Mouse (Mus musculus) forebrain, embryonic 11.5 days (tissue): Measurements from ENCODE around the gene Ccdc62. TPM values are rescaled to one million over a fixed set of nuclear protein-coding genes. Genes with fewer than 3 reads are reported as not detected.

Experiments
- ATAC-seq: fragments of 200-750 bp; cut with Nextera tagmentation; replicated peaks from 2 replicates; pipeline ENCODE4 v1.8.0; 2017; ENCODE audit warnings: moderate TSS enrichment; ENCODE audit not compliant: low FRiP score
- DNase-seq: peaks from one replicate; pipeline ENCODE4 v3.0.0-alpha.2; 2017; ENCODE audit warnings: low spot score
- H3K27ac ChIP-seq: fragments of 300-500 bp; sonication (generic); 2 replicates; pipeline ENCODE4 v1.5.1; 2014; ENCODE audit warnings: low read depth, low read length
- H3K27me3 ChIP-seq: fragments of 300-500 bp; sonication (generic); 2 replicates; pipeline ENCODE4 v1.6.1; 2014; ENCODE audit warnings: mild to moderate bottlenecking, low read length, mixed read lengths; ENCODE audit not compliant: control insufficient read depth, insufficient read depth
- H3K36me3 ChIP-seq: fragments of 300-500 bp; sonication (generic); 2 replicates; pipeline ENCODE4 v1.6.1; 2014; ENCODE audit warnings: mild to moderate bottlenecking, low read length, moderate library complexity, mixed read lengths; ENCODE audit not compliant: control insufficient read depth, insufficient read depth
- H3K4me1 ChIP-seq: fragments of 300-500 bp; sonication (generic); replicated peaks from 2 replicates; pipeline ENCODE4 v1.6.1; 2014; ENCODE audit warnings: low read length, mixed read lengths; ENCODE audit not compliant: control insufficient read depth, insufficient read depth
- H3K4me2 ChIP-seq: fragments of 300-500 bp; sonication (generic); 2 replicates; pipeline ENCODE4 v1.6.1; 2014; ENCODE audit warnings: low read depth, mild to moderate bottlenecking, low read length, moderate library complexity, mixed read lengths; ENCODE audit not compliant: severe bottlenecking
- H3K4me3 ChIP-seq: fragments of 300-500 bp; sonication (generic); 2 replicates; pipeline ENCODE4 v1.5.1; 2014; ENCODE audit warnings: low read depth, low read length
- H3K9ac ChIP-seq: fragments of 300-500 bp; sonication (generic); 2 replicates; pipeline ENCODE4 v1.6.1; 2014; ENCODE audit warnings: low read length
- H3K9me3 ChIP-seq: fragments of 300-500 bp; sonication (generic); 2 replicates; pipeline ENCODE4 v1.6.1; 2016; ENCODE audit warnings: low read length, mixed read lengths; ENCODE audit not compliant: control insufficient read depth
- WGBS: fragments of 180-500 bp; shearing (Covaris S2); extraction: QIAGEN DNeasy Blood & Tissue Kit; methylation state at CpG from one replicate; pipeline ENCODE4 v1.1.7; 2014; 5-methylcytosine and 5-hydroxymethylcytosine counted together
- polyA plus RNA-seq: library from polyadenylated mRNA; unstranded; fragments of >200 nt; fragmentation: Nextera tagmentation; extraction: Ambion mirVana; gene quantifications from 2 replicates; pipeline ENCODE4 v1.2.1, GENCODE M21; 2014

Ccdc62 gene
- polyA plus RNA-seq, 1 experiment from 2014 or later: 3.9 TPM

DNA sequence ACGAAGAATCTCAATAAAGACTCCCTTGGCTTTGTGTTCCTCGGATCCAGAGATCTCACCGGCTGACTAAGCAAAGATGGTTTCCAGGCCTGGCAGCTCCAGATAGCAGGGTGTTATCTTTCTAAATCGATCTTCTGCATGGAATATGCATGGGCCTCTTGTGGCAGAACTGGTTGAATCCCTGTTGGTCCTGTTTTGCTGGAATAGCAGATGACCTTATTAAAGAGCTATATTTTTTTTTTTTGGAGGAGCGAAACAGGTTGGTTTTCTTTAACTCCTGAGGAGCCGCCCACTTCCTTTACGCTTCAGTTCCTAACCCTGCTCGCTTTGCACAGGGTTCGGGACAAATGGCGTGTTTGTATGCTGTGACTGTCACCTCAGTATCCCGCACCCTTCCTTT, 34.1 kb upstream of the Ccdc62 start:
- Histone ChIP-seq H3K4me2 (no peak overlapping the region), H3K4me3 (no peak overlapping the region), H3K27me3 (no peaks in the 10 kb centered on the region), H3K27ac (no peak overlapping the region), H3K9ac (no peak overlapping the region), H3K4me1 (no peaks in the 10 kb centered on the region), H3K9me3 (no peaks in the 10 kb centered on the region), H3K36me3 (no peaks in the 10 kb centered on the region)
- DNase-seq: no peak
- no peak for ATAC-seq
- 90% methylated on average over 11 of the region's 11 CpGs for WGBS

GRCm38 (mm10) chr5:123897352-123897751, 33.1 kb upstream of the Ccdc62 start:
- H3K4me3 ChIP-seq: no peak overlapping the region

GRCm38 (mm10) chr5:123904059-123904672, 26.3 kb upstream of the Ccdc62 start:
- Histone ChIP-seq H3K27me3 (no peaks in the 10 kb centered on the region), H3K36me3 (no peaks in the 10 kb centered on the region), H3K27ac (no peak overlapping the region), H3K4me1 (peaks cover 11% of the 10 kb centered on the region; the same call in 1 of the 2 replicates), H3K4me2 (no peak overlapping the region), H3K4me3 (no peak overlapping the region), H3K9me3 (no peaks in the 10 kb centered on the region), H3K9ac (no peak overlapping the region)
- DNase-seq: no peak
- no peak for ATAC-seq
- WGBS: 75% methylated on average over 11 of the region's 11 CpGs

More at GRCm38 (mm10) chr5:123897352-123897751, 33.1 kb upstream of the Ccdc62 start:
- ATAC-seq: no peak
- Histone ChIP-seq H3K27me3 (no peaks in the 10 kb centered on the region), H3K36me3 (no peaks in the 10 kb centered on the region), H3K9ac (no peak overlapping the region), H3K27ac (no peak overlapping the region), H3K4me1 (no peaks in the 10 kb centered on the region), H3K9me3 (no peaks in the 10 kb centered on the region), H3K4me2 (no peak overlapping the region)
- WGBS: 88% methylated on average over 13 of the region's 13 CpGs
- no peak for DNase-seq

GRCm38 (mm10) chr5:123906146-123906975, 24.1 kb upstream of the Ccdc62 start:
- peaks cover 11% of the 10 kb centered on the region; the same call in 1 of the 2 replicates for H3K4me1 ChIP-seq
- ATAC-seq (no peak), DNase-seq (no peak)
- 74% methylated on average over 17 of the region's 17 CpGs for WGBS
- H3K9ac ChIP-seq: no peak overlapping the region
- peaks cover 3% of the 10 kb centered on the region; the same call in 1 of the 2 replicates for H3K36me3 ChIP-seq
- H3K4me3 ChIP-seq: no peak overlapping the region; the same call in 1 of the 2 replicates
- H3K9me3 ChIP-seq: no peaks in the 10 kb centered on the region
- H3K27ac ChIP-seq: no peak overlapping the region
- no peak overlapping the region; the same call in 1 of the 2 replicates for H3K4me2 ChIP-seq
- H3K27me3 ChIP-seq: no peaks in the 10 kb centered on the region

DNA sequence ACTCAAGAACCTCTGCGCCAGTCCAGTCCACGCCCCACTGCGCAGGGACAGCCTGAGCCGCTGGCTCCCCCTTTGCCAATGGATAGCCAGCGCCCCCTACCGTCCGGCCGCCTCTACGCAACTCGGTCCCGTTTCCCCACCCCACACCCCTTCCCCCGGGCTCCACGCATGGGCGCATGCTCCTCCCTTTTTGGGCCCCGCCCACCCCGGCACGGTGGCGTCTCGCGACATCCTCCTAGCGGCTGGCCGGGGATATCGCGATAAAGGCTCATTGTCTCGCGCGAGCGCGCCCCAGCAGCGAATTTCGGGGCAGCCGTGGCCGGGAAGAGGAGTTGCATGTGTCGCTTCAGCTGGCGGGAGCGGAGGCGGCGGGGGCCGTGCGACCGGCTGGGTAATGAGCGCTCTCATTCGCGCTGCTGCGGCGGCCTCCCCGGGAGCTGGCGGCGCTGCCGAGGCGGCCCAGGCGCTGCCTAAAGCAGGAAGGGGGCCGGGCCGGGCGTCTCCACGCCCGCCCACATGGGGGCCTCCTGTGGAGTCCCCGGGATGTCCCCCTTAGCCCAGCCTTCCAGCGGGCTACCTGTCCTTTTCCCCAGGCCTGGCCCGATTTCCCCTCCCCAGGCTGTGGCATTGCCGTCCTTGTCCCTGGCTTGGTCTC, 23.4 kb upstream of the Ccdc62 start, which contains the start of gene Denr:
Gene Denr (plus strand): TSS at position 200 of the 655 bp plus-strand sequence.
- under 1% methylated on average over 46 of the region's 61 CpGs for WGBS
- H3K36me3 ChIP-seq: peaks cover 3% of the 10 kb centered on the region; the same call in 1 of the 2 replicates
- ATAC-seq (peak; percentile 97), DNase-seq (peak; percentile 100)
- peak within 1 kb of the TSS; percentile 70 for H3K27ac ChIP-seq
- H3K4me2 ChIP-seq: peak within 1 kb of the TSS; percentile 88
- H3K27me3 ChIP-seq: no peaks in the 10 kb centered on the region
- H3K4me1 ChIP-seq: peaks cover 11% of the 10 kb centered on the region; the same call in 1 of the 2 replicates
- peak within 1 kb of the TSS; percentile 97 for H3K4me3 ChIP-seq
- peak within 1 kb of the TSS; percentile 97 for H3K9ac ChIP-seq
- no peaks in the 10 kb centered on the region for H3K9me3 ChIP-seq

DNA sequence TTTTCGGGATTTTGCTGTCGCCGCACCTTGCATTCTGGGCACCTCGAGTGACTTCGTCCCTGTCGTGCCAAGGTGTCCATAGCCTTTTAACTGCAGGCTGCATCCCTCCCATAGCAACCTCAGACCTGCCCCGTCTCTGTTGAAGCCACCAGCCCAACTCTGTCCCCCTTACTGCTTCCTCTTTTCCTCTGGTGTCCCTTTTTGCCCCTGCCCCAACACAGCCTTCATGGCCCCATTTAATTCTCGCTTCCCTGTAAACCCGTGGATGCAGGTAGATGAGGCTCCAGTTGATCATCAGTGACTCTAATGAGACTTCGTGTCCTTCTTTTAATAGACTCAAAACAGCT, 22.9 kb upstream of the Ccdc62 start:
- H3K9ac ChIP-seq: peak overlapping the region; percentile 97
- peaks cover 11% of the 10 kb centered on the region; the same call in 1 of the 2 replicates for H3K4me1 ChIP-seq
- H3K27ac ChIP-seq: no peak overlapping the region; the same call in 1 of the 2 replicates
- H3K9me3 ChIP-seq: no peaks in the 10 kb centered on the region
- H3K36me3 ChIP-seq: peaks cover 3% of the 10 kb centered on the region; the same call in 1 of the 2 replicates
- peak overlapping the region; percentile 97 for H3K4me3 ChIP-seq
- peak overlapping the region; percentile 88 for H3K4me2 ChIP-seq
- ATAC-seq (no peak), DNase-seq (no peak)
- 6% methylated on average over 10 of the region's 10 CpGs for WGBS
- no peaks in the 10 kb centered on the region for H3K27me3 ChIP-seq

DNA sequence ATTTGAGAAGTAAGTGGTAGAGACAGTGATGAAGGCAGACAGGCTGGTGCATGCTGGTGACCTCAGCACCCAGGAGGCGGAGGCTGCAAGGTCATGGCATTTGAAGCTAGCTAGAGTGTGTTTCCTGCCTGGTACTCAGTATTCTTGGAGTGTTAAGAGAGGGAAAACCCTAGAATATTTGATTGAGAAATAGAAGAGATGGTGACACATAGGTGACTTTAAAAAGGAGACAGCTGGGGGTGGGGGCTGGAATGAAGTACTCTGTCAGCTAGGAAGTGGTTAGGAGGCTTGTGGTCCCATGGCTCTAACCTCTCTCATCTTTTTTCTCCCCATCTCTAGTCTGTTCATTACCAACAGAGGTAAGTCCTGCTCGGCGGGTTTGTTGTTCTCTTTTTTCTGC, 15.6 kb upstream of the Ccdc62 start:
- H3K27ac ChIP-seq: no peak overlapping the region
- no peaks in the 10 kb centered on the region for H3K27me3 ChIP-seq
- DNase-seq: no peak
- H3K4me3 ChIP-seq: no peak overlapping the region
- no peaks in the 10 kb centered on the region for H3K9me3 ChIP-seq
- no peaks in the 10 kb centered on the region for H3K4me1 ChIP-seq
- WGBS: 94% methylated on average over 3 of the region's 3 CpGs
- H3K36me3 ChIP-seq: peaks cover 9% of the 10 kb centered on the region; the same call in 1 of the 2 replicates
- no peak overlapping the region for H3K4me2 ChIP-seq
- no peak for ATAC-seq
- no peak overlapping the region for H3K9ac ChIP-seq

GRCm38 (mm10) chr5:123922112-123922511, 8.4 kb upstream of the Ccdc62 start:
- no peak for DNase-seq
- H3K4me3 ChIP-seq: no peak overlapping the region
- no peaks in the 10 kb centered on the region for H3K9me3 ChIP-seq
- no peak for ATAC-seq
- no peak overlapping the region for H3K27ac ChIP-seq
- WGBS: 90% methylated on average over 6 of the region's 6 CpGs
- no peak overlapping the region for H3K9ac ChIP-seq
- peaks cover 17% of the 10 kb centered on the region; the same call in 1 of the 2 replicates for H3K36me3 ChIP-seq
- no peaks in the 10 kb centered on the region for H3K27me3 ChIP-seq
- H3K4me1 ChIP-seq: no peaks in the 10 kb centered on the region
- H3K4me2 ChIP-seq: no peak overlapping the region
